Mouse (Mus musculus): ENCODE measurements at regions not wholly inside any gene's neighbourhood (a gene's known extent, or its start where the extent isn't known, plus 50 kb on each side); places are given as distances from the start of the nearest gene placed in this dataset.
A peak's percentile ranks its signal among the peaks of the same experiment; 100 is the strongest.
"Not testable (repeated sequence)": the region's sequence is repeated elsewhere in the genome, so short reads cannot be mapped to it uniquely, and the experiment has no call there.

DNA sequence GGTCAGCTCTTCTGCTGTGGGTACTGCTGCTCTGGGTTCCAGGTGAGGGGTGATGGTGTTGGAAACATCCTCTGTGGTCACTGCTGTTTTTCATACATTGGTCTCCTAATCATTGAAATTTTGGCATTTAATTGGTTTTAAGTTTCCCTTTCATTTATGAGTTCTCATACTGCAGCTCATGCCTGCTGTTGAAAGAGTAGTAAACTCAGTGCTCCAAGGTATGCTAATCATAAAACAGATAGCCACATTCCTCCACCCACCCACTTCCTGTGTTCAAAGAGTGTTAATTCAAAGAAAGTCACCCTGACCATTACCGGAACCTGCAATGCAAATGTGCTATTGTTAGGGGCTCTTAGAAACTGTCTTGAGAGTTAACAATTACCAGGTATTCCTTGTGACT, 688.9 kb downstream of the Rpia start:
- not testable (repeated sequence) for H3K4me3 ChIP-seq (ENCODE audit: low read depth, low read length); H3K9ac ChIP-seq (ENCODE audit: low read length); H3K4me1 ChIP-seq (replicated peaks; ENCODE audit: control insufficient read depth, insufficient read depth, low read length); H3K36me3 ChIP-seq (ENCODE audit: control insufficient read depth, insufficient read depth, low read length); DNase-seq (ENCODE audit: low spot score); ATAC-seq (replicated peaks; ENCODE audit: low FRiP score); H3K27ac ChIP-seq (ENCODE audit: low read depth, low read length); H3K27me3 ChIP-seq (ENCODE audit: control insufficient read depth, insufficient read depth, low read length); H3K9me3 ChIP-seq (ENCODE audit: control insufficient read depth, low read length); H3K4me2 ChIP-seq (ENCODE audit: low read depth, low read length, severe bottlenecking)
- WGBS = 54% methylated on average over 1 of the region's 1 CpGs

DNA sequence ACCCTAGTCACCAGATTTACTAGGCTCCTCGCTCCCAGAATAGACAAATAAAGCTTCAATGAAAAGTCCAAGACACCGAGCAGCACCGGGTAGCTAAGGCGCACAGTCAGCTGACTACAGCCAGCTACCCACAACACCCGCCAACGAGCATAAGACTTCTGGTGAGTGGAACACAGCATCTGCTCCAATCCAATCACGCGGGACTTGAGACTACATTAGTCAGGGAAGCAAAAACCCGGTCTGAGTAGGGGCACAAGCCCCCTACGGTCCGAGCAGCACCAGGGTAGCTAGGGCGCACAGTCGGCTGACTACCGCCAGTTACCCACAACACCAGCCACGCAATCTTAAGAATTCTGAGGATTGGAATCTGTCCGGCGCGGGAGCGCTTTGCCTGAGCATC, 704.0 kb downstream of the Rpia start:
- WGBS = 91% methylated on average over 19 of the region's 19 CpGs
- Histone ChIP-seq H3K4me1 (replicated peaks; ENCODE audit: control insufficient read depth, insufficient read depth, low read length) (no peaks in the 10 kb centered on the region), H3K9me3 (ENCODE audit: control insufficient read depth, low read length) (no peaks in the 10 kb centered on the region), H3K27ac (ENCODE audit: low read depth, low read length) (no peak overlapping the region), H3K27me3 (ENCODE audit: control insufficient read depth, insufficient read depth, low read length) (no peaks in the 10 kb centered on the region), H3K9ac (ENCODE audit: low read length) (no peak overlapping the region), H3K4me2 (ENCODE audit: low read depth, low read length, severe bottlenecking) (no peak overlapping the region), H3K4me3 (ENCODE audit: low read depth, low read length) (no peak overlapping the region), H3K36me3 (ENCODE audit: control insufficient read depth, insufficient read depth, low read length) (no peaks in the 10 kb centered on the region)
- no peak for ATAC-seq (replicated peaks; ENCODE audit: low FRiP score)
- DNase-seq (ENCODE audit: low spot score) = no peak

DNA sequence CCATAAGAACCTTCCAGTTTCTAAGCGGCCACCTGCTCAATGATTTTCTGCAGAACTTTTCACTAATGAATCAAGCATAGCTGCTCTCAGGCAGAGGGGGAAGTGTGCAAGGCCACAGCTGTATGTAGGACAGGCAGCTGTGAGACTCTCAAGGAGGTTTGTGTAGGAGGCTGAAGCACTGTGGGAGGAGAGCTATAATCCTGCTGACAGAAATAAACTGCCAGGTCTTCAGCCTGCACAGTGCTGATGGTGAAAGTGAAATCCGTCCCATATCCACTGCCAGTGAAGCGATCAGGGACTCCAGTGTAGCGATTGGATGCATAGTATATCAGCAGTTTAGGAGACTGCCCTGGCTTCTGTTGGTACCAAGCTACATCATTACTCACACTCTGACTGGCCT, 718.2 kb downstream of the Rpia start:
- H3K4me2 ChIP-seq (ENCODE audit: low read depth, low read length, severe bottlenecking) = no peak overlapping the region
- no peak for ATAC-seq (replicated peaks; ENCODE audit: low FRiP score)
- H3K36me3 ChIP-seq (ENCODE audit: control insufficient read depth, insufficient read depth, low read length) = no peaks in the 10 kb centered on the region
- no peak overlapping the region for H3K4me3 ChIP-seq (ENCODE audit: low read depth, low read length)
- H3K27ac ChIP-seq (ENCODE audit: low read depth, low read length) = no peak overlapping the region
- no peak overlapping the region for H3K9ac ChIP-seq (ENCODE audit: low read length)
- no peaks in the 10 kb centered on the region for H3K27me3 ChIP-seq (ENCODE audit: control insufficient read depth, insufficient read depth, low read length)
- WGBS = 87% methylated on average over 4 of the region's 4 CpGs
- H3K9me3 ChIP-seq (ENCODE audit: control insufficient read depth, low read length) = no peaks in the 10 kb centered on the region
- H3K4me1 ChIP-seq (replicated peaks; ENCODE audit: control insufficient read depth, insufficient read depth, low read length) = no peaks in the 10 kb centered on the region
- DNase-seq (ENCODE audit: low spot score) = no peak

DNA sequence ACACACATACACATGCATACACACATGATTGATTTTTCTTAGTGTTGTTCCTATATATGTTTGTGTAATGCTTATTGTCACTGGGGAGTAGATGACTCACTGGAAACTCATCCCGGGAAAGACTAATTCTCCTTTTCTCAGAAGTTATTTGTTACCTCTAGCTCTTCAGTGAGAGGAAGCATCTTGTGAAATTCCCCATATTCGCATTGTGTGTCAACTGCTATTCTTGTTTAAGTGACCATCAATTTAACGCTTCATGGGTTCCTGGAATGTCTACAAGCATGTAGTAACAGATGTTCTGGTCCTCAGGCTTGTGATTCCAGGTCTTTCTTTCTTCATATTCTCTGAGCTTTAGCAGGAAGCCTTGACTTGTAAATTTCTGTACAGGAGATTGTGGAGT, 720.0 kb downstream of the Rpia start:
- H3K27me3 ChIP-seq (ENCODE audit: control insufficient read depth, insufficient read depth, low read length) = no peaks in the 10 kb centered on the region
- no peaks in the 10 kb centered on the region for H3K9me3 ChIP-seq (ENCODE audit: control insufficient read depth, low read length)
- ATAC-seq (replicated peaks; ENCODE audit: low FRiP score) (no peak), DNase-seq (ENCODE audit: low spot score) (no peak)
- H3K4me1 ChIP-seq (replicated peaks; ENCODE audit: control insufficient read depth, insufficient read depth, low read length) = no peaks in the 10 kb centered on the region
- H3K36me3 ChIP-seq (ENCODE audit: control insufficient read depth, insufficient read depth, low read length) = no peaks in the 10 kb centered on the region
- H3K9ac ChIP-seq (ENCODE audit: low read length) = no peak overlapping the region
- no peak overlapping the region for H3K27ac ChIP-seq (ENCODE audit: low read depth, low read length)
- H3K4me3 ChIP-seq (ENCODE audit: low read depth, low read length) = no peak overlapping the region
- WGBS = 85% methylated on average over 3 of the region's 3 CpGs
- no peak overlapping the region for H3K4me2 ChIP-seq (ENCODE audit: low read depth, low read length, severe bottlenecking)

DNA sequence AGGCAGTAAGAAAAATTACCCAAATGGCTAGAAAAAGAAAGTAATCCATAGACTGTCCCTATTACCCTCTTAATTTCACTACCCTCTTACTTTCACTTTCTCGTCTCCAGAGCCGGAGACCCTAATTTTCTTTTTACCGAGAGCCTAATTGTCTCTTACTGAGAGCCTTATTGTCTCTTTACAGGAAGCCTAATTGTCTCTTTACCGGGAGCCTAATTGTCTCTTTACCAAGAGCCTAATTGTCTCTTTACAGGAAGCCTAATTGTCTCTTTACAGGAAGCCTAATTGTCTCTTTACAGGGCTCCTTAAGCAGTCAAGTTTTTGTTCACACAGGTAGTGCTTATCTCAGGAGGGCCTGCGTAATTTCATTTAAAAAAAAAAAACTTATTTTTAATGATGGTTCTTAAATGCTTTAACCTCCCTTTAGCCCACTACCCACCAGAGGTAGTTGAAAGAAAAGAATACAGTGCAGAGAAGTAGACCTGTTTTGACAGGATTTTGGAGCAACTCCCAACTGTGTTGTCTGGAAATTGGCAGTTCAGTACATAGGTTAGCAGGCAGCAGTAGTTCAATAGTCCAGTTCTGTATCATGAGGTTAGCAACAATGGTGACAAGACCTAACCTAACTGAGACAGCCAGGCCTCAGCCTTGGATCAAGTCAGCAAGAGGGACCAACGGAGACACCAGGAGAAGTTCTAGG, 724.2 kb downstream of the Rpia start:
- Histone ChIP-seq H3K4me3 (ENCODE audit: low read depth, low read length) (no peak overlapping the region), H3K9me3 (ENCODE audit: control insufficient read depth, low read length) (no peaks in the 10 kb centered on the region), H3K27ac (ENCODE audit: low read depth, low read length) (no peak overlapping the region), H3K27me3 (ENCODE audit: control insufficient read depth, insufficient read depth, low read length) (no peaks in the 10 kb centered on the region), H3K9ac (ENCODE audit: low read length) (no peak overlapping the region), H3K36me3 (ENCODE audit: control insufficient read depth, insufficient read depth, low read length) (no peaks in the 10 kb centered on the region), H3K4me2 (ENCODE audit: low read depth, low read length, severe bottlenecking) (no peak overlapping the region), H3K4me1 (replicated peaks; ENCODE audit: control insufficient read depth, insufficient read depth, low read length) (no peaks in the 10 kb centered on the region)
- DNase-seq (ENCODE audit: low spot score) (no peak), ATAC-seq (replicated peaks; ENCODE audit: low FRiP score) (peak; percentile 71)
- 50% methylated on average over 6 of the region's 6 CpGs for WGBS

DNA sequence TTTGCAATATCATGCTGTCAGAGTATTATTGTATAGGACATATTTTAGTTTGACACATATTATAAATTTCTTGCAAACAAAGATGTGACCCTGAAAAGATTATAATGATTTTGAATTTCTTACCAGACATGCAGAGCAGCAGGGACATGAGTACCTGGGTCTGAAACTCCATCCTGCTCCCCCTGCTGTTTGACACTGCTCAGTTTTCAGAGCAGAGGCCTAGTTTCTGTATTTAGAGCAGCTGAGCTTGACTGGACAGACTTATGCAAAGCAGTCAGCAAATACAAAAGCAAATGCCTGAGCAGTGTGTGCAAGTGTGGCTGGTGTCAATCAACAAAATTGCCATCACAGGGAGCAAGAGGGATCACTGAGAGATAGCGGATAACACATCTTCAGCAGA, 733.0 kb downstream of the Rpia start:
- WGBS = 91% methylated on average over 1 of the region's 1 CpGs

DNA sequence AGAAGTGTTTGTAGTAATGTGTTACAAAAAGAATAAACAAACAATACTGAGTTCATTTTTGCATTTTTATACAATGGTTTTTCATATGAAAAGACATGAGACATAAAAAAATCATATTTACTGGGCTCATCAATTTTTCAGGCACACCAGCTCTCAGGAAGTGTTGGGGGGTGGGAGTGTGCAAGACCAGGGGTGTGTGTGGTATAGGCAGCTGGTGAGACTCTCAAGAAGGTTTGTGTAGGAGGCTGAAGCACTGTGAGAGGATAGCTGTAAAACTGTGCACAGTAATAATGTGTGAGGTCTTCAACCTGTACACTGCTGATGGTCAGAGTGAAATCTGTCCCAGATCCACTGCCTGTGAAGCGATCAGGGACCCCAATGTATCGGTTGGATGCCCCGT, 733.7 kb downstream of the Rpia start:
- Histone ChIP-seq H3K27me3 (ENCODE audit: control insufficient read depth, insufficient read depth, low read length) (no peaks in the 10 kb centered on the region), H3K36me3 (ENCODE audit: control insufficient read depth, insufficient read depth, low read length) (no peaks in the 10 kb centered on the region), H3K9ac (ENCODE audit: low read length) (no peak overlapping the region), H3K27ac (ENCODE audit: low read depth, low read length) (no peak overlapping the region), H3K4me3 (ENCODE audit: low read depth, low read length) (no peak overlapping the region), H3K4me2 (ENCODE audit: low read depth, low read length, severe bottlenecking) (no peak overlapping the region), H3K4me1 (replicated peaks; ENCODE audit: control insufficient read depth, insufficient read depth, low read length) (no peaks in the 10 kb centered on the region), H3K9me3 (ENCODE audit: control insufficient read depth, low read length) (no peaks in the 10 kb centered on the region)
- DNase-seq (ENCODE audit: low spot score) = no peak
- no peak for ATAC-seq (replicated peaks; ENCODE audit: low FRiP score)
- WGBS = 83% methylated on average over 3 of the region's 3 CpGs

More for the DNA sequence above, 733.0 kb downstream of the Rpia start:
- Histone ChIP-seq H3K9me3 (ENCODE audit: control insufficient read depth, low read length) (no peaks in the 10 kb centered on the region), H3K27ac (ENCODE audit: low read depth, low read length) (no peak overlapping the region), H3K36me3 (ENCODE audit: control insufficient read depth, insufficient read depth, low read length) (no peaks in the 10 kb centered on the region), H3K4me3 (ENCODE audit: low read depth, low read length) (no peak overlapping the region), H3K4me2 (ENCODE audit: low read depth, low read length, severe bottlenecking) (no peak overlapping the region), H3K27me3 (ENCODE audit: control insufficient read depth, insufficient read depth, low read length) (no peaks in the 10 kb centered on the region), H3K4me1 (replicated peaks; ENCODE audit: control insufficient read depth, insufficient read depth, low read length) (no peaks in the 10 kb centered on the region), H3K9ac (ENCODE audit: low read length) (no peak overlapping the region)
- ATAC-seq (replicated peaks; ENCODE audit: low FRiP score) (no peak), DNase-seq (ENCODE audit: low spot score) (no peak)

DNA sequence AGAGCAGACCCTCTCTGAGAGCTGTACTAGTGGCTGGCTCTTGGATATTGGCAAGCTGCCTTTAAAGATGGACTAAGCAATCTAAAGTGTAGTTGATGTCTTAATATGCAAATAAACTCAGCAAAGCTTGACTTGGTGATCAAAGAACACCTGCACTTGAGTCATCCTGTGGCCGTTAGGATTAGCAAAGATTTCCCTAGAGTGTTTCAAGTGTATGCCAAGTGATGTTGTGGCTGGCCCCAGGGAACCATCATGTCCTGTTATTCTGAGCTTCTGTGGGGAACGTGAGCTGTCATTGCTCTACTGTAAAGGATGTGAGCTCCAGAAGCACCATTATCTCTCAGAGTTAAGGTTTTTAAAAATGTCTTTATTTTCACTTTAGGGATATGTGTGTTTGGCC, 751.1 kb downstream of the Rpia start:
- WGBS = 69% methylated on average over 2 of the region's 2 CpGs
- H3K9me3 ChIP-seq (ENCODE audit: control insufficient read depth, low read length) = no peaks in the 10 kb centered on the region
- no peak for ATAC-seq (replicated peaks; ENCODE audit: low FRiP score)

DNA sequence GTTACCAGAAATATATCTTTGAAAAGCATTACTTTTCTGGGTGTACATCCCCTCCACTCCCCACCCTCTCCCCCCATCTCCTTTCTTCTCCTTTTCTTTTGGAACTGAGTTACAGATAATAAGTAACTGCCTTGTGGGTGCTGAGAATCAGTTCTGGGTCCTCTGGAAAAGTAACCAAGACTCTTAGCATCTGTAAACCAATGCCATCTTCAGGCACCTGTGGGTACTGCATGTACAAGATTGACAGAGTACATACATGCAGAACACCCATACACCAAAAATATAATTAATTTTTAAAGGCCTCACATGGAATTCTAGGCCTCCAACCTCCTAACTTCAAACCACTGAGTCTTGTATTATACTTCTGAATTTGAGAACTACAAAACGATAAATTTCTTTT, 758.4 kb downstream of the Rpia start:
- Histone ChIP-seq H3K4me1 (replicated peaks; ENCODE audit: control insufficient read depth, insufficient read depth, low read length) (no peaks in the 10 kb centered on the region), H3K4me2 (ENCODE audit: low read depth, low read length, severe bottlenecking) (no peak overlapping the region), H3K9ac (ENCODE audit: low read length) (no peak overlapping the region), H3K9me3 (ENCODE audit: control insufficient read depth, low read length) (no peaks in the 10 kb centered on the region), H3K4me3 (ENCODE audit: low read depth, low read length) (no peak overlapping the region), H3K27ac (ENCODE audit: low read depth, low read length) (no peak overlapping the region), H3K27me3 (ENCODE audit: control insufficient read depth, insufficient read depth, low read length) (no peaks in the 10 kb centered on the region), H3K36me3 (ENCODE audit: control insufficient read depth, insufficient read depth, low read length) (no peaks in the 10 kb centered on the region)
- ATAC-seq (replicated peaks; ENCODE audit: low FRiP score) = no peak
- 81% methylated on average over 1 of the region's 1 CpGs for WGBS
- no peak for DNase-seq (ENCODE audit: low spot score)

More for the DNA sequence above, 751.1 kb downstream of the Rpia start:
- Histone ChIP-seq H3K4me3 (ENCODE audit: low read depth, low read length) (no peak overlapping the region), H3K4me2 (ENCODE audit: low read depth, low read length, severe bottlenecking) (no peak overlapping the region), H3K4me1 (replicated peaks; ENCODE audit: control insufficient read depth, insufficient read depth, low read length) (no peaks in the 10 kb centered on the region), H3K9ac (ENCODE audit: low read length) (no peak overlapping the region), H3K27ac (ENCODE audit: low read depth, low read length) (no peak overlapping the region), H3K27me3 (ENCODE audit: control insufficient read depth, insufficient read depth, low read length) (no peaks in the 10 kb centered on the region), H3K36me3 (ENCODE audit: control insufficient read depth, insufficient read depth, low read length) (no peaks in the 10 kb centered on the region)
- DNase-seq (ENCODE audit: low spot score) = no peak

Measured in forebrain, embryonic 11.5 days (tissue).